Mouse (Mus musculus): ENCODE data around the gene Hoxb2. TPM values are rescaled to one million over a fixed set of nuclear protein-coding genes. Genes with fewer than 3 reads are reported as not detected.

The Hoxb2 gene
- total RNA-seq, 2 experiments from 2014 or later: not detected

DNA sequence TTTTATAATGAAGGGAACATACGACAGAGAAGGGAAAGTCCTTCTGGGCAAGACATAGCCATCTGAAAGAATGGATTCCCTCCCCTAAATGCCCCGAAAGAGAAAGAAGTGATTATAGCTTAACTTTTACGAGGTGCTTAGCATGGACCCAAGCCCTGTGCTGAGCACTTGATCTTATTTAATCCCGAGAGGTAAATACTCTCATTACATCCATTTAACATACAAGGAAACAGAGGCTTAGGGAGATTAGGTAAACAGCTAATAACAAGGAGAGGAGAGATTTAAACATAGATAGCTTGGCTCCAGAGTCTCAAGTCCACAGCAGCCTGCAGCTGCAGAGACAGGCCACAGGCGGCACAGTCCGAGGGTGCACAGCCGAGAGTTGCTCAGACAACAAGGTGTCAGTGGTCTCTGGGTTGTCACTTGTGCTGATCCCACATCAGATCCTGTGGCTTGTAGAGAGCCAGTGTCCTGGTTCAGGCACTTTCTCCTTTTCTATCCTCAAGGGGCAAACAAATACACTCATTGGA lies 47.5 kb downstream of the Hoxb2 start:
- DNase-seq (ENCODE audit: low spot score in 2 of 2): no peak

DNA sequence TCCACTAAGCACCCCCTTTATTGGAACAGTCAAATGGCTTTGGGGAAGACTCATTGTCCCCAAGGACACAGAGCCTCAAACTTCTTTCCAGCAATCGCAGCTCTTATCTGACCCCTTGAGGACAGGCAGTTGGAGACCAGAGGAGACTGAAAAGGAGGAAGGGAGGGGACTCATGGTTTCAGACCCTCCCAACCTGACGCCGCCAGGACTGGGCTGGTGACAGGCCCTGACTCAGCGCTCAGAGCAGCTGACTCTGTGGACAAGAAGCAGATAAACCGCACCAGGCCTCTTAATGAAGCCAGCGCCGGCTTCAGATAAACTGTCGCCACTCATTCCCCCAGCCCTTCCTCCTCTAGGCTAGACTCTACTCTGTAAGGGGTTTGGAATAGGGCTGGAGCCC lies 49.6 kb downstream of the Hoxb2 start:
- no peak for DNase-seq (ENCODE audit: low spot score in 2 of 2)

Small RNA genes lying within 50 kb of the gene (microRNA-seq; reads per million reads assigned to microRNA genes)
- 5.5 to 8.7 reads per million in 2 experiments for gene Mir10a

Other genes with a start within 250 kb of the Hoxb2 start
- not detected for gene Calcoco2, start 238.6 kb upstream of the Hoxb2 start, total RNA-seq (2021)
- under 1 TPM; 0.42 to 0.55 TPM for gene Ttll6, start 216.7 kb upstream of the Hoxb2 start, total RNA-seq (2021)
- not detected for gene Hoxb13, start 156.2 kb upstream of the Hoxb2 start, total RNA-seq (2021)
- gene Hoxb9, start 79.1 kb upstream of the Hoxb2 start, total RNA-seq (2021): not detected
- gene Hoxb8, start 68.6 kb upstream of the Hoxb2 start, total RNA-seq (2021): not detected
- not detected for gene Hoxb7, start 63.9 kb upstream of the Hoxb2 start, total RNA-seq (2021)
- not detected for gene Hoxb6, start 58.0 kb upstream of the Hoxb2 start, total RNA-seq (2021)
- gene Hoxb5, start 47.2 kb upstream of the Hoxb2 start, total RNA-seq (2021): not detected
- gene Hoxb4, start 32.3 kb upstream of the Hoxb2 start, total RNA-seq (2021): not detected
- not detected for gene Hoxb3, start 27.2 kb upstream of the Hoxb2 start, total RNA-seq (2021)
- not detected for gene Hoxb1, start 15.2 kb downstream of the Hoxb2 start, total RNA-seq (2021)
- gene Skap1, start 114.1 kb downstream of the Hoxb2 start, total RNA-seq (2021): 1 to 10 TPM; 1.4 to 2.0 TPM